Mouse (Mus musculus): ENCODE measurements around the gene Dio2.

GRCm38 (mm10) chr12:90743633-90744032, 5.4 kb upstream of the Dio2 start:
- no peak for TF ChIP-seq MYOD1 (IDR thresholded peaks at IDR 0.05; ENCODE audit: control insufficient read depth, insufficient read length, low read depth)
- no peak for TF ChIP-seq CTCF (IDR thresholded peaks at IDR 0.05; ENCODE audit: control insufficient read depth, insufficient read depth, insufficient read length)
- no peak for TF ChIP-seq MAX (IDR thresholded peaks at IDR 0.05)
- TF ChIP-seq CEBPB (IDR thresholded peaks at IDR 0.05; ENCODE audit: low read depth), result no peak
- no peak for TF ChIP-seq USF1 (IDR thresholded peaks at IDR 0.05; ENCODE audit: low read depth)
- TF ChIP-seq MYOG (IDR thresholded peaks at IDR 0.05; ENCODE audit: control insufficient read depth, extremely low read depth, insufficient read length), result no peak

All from C2C12 (cell line).